In genomic region chr8:47354523-47355168, GRCm38 (mm10) we compare ENCODE assay signal across 10 mouse cellular contexts.
A peak's percentile ranks its signal among the peaks of the same experiment; 100 is the strongest.
DNase-seq lines count a peak whose midpoint lies in the region; ATAC-seq and TF ChIP-seq lines count a peak whose summit lies in the region.
"Had no signal": no experiment of that assay in that cellular context is flagged by ENCODE, and none has a peak within 500 bp of the region (broad histone marks: within the 10 kb centered on the region; RNA-seq: fewer than 3 reads in every experiment).

No protein-coding gene starts in this region.

- H3K36me3 ChIP-seq in kidney, embryonic 16.5 days (ENCODE audit: insufficient read depth, low read length) = no peaks in the 10 kb centered on the region
- no peaks in the 10 kb centered on the region for H3K36me3 ChIP-seq in lung, embryonic 14.5 days (ENCODE audit: insufficient read depth)

- H3K27me3 ChIP-seq in kidney, embryonic 16.5 days (ENCODE audit: insufficient read depth, low read length) = no peaks in the 10 kb centered on the region
- H3K27me3 ChIP-seq in lung, embryonic 14.5 days (ENCODE audit: insufficient read depth, low read length) = 0 out of 2 replicates have a peak, but pooled peaks cover 3% of the 10 kb centered on the region

- no peak overlapping the region for H3K9ac ChIP-seq in kidney, embryonic 16.5 days (replicated peaks; ENCODE audit: low read length)
- H3K9ac ChIP-seq in lung, embryonic 14.5 days = no peak overlapping the region

- no peaks in the 10 kb centered on the region for H3K9me3 ChIP-seq in kidney, embryonic 16.5 days (ENCODE audit: low read length)
- H3K9me3 ChIP-seq in lung, embryonic 14.5 days (ENCODE audit: low read depth, low read length) = no peaks in the 10 kb centered on the region

- TF ChIP-seq POLR2A in brain, embryonic 14.5 days (IDR thresholded peaks at IDR 0.05; ENCODE audit: borderline replicate concordance, extremely low read depth, insufficient read depth, insufficient read length, poor library complexity, severe bottlenecking) = no peak

- H3K4me3 ChIP-seq in kidney, embryonic 16.5 days (ENCODE audit: low read length) = no peak overlapping the region
- no peak overlapping the region for H3K4me3 ChIP-seq in gastrocnemius, adult 2 months
- H3K4me3 ChIP-seq in lung, embryonic 14.5 days (ENCODE audit: low read depth, low read length) = no peak overlapping the region

- intact Hi-C loops in gastrocnemius, adult 2 months (cut with DNase I) = no loop called here

- 66% methylated on average over 12 of the region's 12 CpGs for WGBS in kidney, embryonic 16.5 days
- WGBS in lung, embryonic 14.5 days = 55% methylated on average over 12 of the region's 12 CpGs

- H3K4me2 ChIP-seq in kidney, embryonic 16.5 days (replicated peaks; ENCODE audit: low read depth, low read length) = no peak overlapping the region
- H3K4me2 ChIP-seq in lung, embryonic 14.5 days = no peak overlapping the region

- TF ChIP-seq CTCF in brain, embryonic 14.5 days (IDR thresholded peaks at IDR 0.05; ENCODE audit: borderline replicate concordance, extremely low read depth, insufficient read depth, insufficient read length) = no peak
- TF ChIP-seq CTCF in gastrocnemius, adult 2 months (IDR thresholded peaks at IDR 0.05) = no peak
- TF ChIP-seq CTCF in lung, embryonic 14.5 days (IDR thresholded peaks at IDR 0.05; ENCODE audit: low read depth) = no peak

- peak; percentile 31 for DNase-seq in kidney, adult 11 months
- DNase-seq in brain, embryonic 14.5 days (ENCODE audit: low read depth) = peak; percentile 89
- DNase-seq in gastrocnemius, adult 2 months = peak; percentile 44
- DNase-seq in lung, embryonic 14.5 days = peak; percentile 90
- DNase-seq in cerebellum, adult 8-10 months = no peak
- DNase-seq in spleen, postnatal 4 days (ENCODE audit: low spot score in 2 of 2) = no peak
- no peak for DNase-seq in urinary bladder, postnatal 10 days (ENCODE audit: low spot score)
- DNase-seq: cerebellum, adult 11-12 months had no signal

- no peak overlapping the region for H3K27ac ChIP-seq in kidney, embryonic 16.5 days (ENCODE audit: low read length)
- peak overlapping the region; percentile 38; the same call in 1 of the 2 replicates for H3K27ac ChIP-seq in gastrocnemius, adult 2 months
- no peak overlapping the region for H3K27ac ChIP-seq in lung, embryonic 14.5 days (ENCODE audit: low read depth)

- ATAC-seq in kidney, embryonic 16.5 days (ENCODE audit: low FRiP score, low TSS enrichment) = no peak
- peak; percentile 75; the same call in 1 of the 2 replicates for ATAC-seq in lung, embryonic 14.5 days (ENCODE audit: insufficient read depth)
- ATAC-seq: midbrain, embryonic 16.5 days had no signal

- H3K4me1 ChIP-seq in kidney, embryonic 16.5 days (ENCODE audit: insufficient read depth, low read length) = peaks cover 23% of the 10 kb centered on the region
- H3K4me1 ChIP-seq in lung, embryonic 14.5 days (ENCODE audit: insufficient read depth) = 0 out of 2 replicates have a peak, but pooled peaks cover 7% of the 10 kb centered on the region

Comparison
In these comparisons a context has a peak if more than half of its experiments do, and no peak if none do; other contexts are left out.
1. DNase-seq: peak in kidney, adult 11 months (single experiment), brain, embryonic 14.5 days (single experiment), gastrocnemius, adult 2 months (single experiment) and lung, embryonic 14.5 days (single experiment); none in cerebellum, adult 8-10 months (single experiment), spleen, postnatal 4 days (0 of 2) and urinary bladder, postnatal 10 days (single experiment).